Mouse (Mus musculus): ENCODE measurements around the gene Ltc4s.

GRCm38 (mm10) chr11:50198219-50198846 is 40.1 kb downstream of the Ltc4s start:
- TF ChIP-seq POLR2A (IDR thresholded peaks at IDR 0.05; ENCODE audit: borderline replicate concordance, insufficient read depth, low read length) (no peak), CTCF (IDR thresholded peaks at IDR 0.05; ENCODE audit: borderline replicate concordance, insufficient read depth, low read depth, low read length) (no peak)

All from cerebellum, adult 2 months (tissue).